Comparison of ENCODE assay signal across 19 mouse cellular contexts in genomic region chr13:43134468-43134867, GRCm38 (mm10). TPM values are rescaled to one million over a fixed set of nuclear protein-coding genes. Genes with fewer than 3 reads are reported as not detected.
DNase-seq lines count a peak whose midpoint lies in the region; ATAC-seq and TF ChIP-seq lines count a peak whose summit lies in the region.
"Had no signal": no experiment of that assay in that cellular context is flagged by ENCODE, and none has a peak within 500 bp of the region (broad histone marks: within the 10 kb centered on the region; RNA-seq: fewer than 3 reads in every experiment).

No protein-coding gene starts in this region.

- 15% methylated on average over 4 of the region's 4 CpGs for WGBS in lung, embryonic 15.5 days
- 37% methylated on average over 4 of the region's 4 CpGs for WGBS in lung, adult 2 months

- no peak overlapping the region for H3K4me2 ChIP-seq in lung, embryonic 15.5 days
- H3K4me2 ChIP-seq: embryonic facial prominence, embryonic 13.5 days; forebrain, embryonic 13.5 days; limb, embryonic 12.5 days; midbrain, embryonic 15.5 days; neural tube, embryonic 13.5 days had no signal

- no peak overlapping the region for H3K4me3 ChIP-seq in lung, embryonic 15.5 days
- no peak overlapping the region for H3K4me3 ChIP-seq in lung, adult 2 months (replicated peaks; ENCODE audit: extremely low read depth, low read depth, low read length)
- H3K4me3 ChIP-seq: embryonic facial prominence, embryonic 13.5 days; forebrain, embryonic 13.5 days; limb, embryonic 12.5 days; midbrain, embryonic 15.5 days; neural tube, embryonic 13.5 days had no signal

- intact Hi-C loops in heart, postnatal 14 days (cut with DNase I) = no loop called here

- H3K9ac ChIP-seq in lung, embryonic 15.5 days = no peak overlapping the region
- H3K9ac ChIP-seq: embryonic facial prominence, embryonic 13.5 days; forebrain, embryonic 13.5 days; limb, embryonic 12.5 days; liver, postnatal 0 days; midbrain, embryonic 15.5 days; neural tube, embryonic 13.5 days had no signal

- no peak for ATAC-seq in lung, embryonic 15.5 days (ENCODE audit: borderline replicate concordance, extremely low read depth, low FRiP score, low TSS enrichment)
- ATAC-seq: forebrain, embryonic 13.5 days; liver, postnatal 0 days; midbrain, embryonic 15.5 days had no signal

- DNase-seq in lung, adult 2 months = no peak
- DNase-seq in brain, adult 2 months (ENCODE audit: low read depth, low spot score) = peak; percentile 44
- peak; percentile 48 for DNase-seq in heart, adult 8-10 months (ENCODE audit: low spot score)
- DNase-seq in heart, postnatal 14 days = peak; percentile 55 to 74
- no peak for DNase-seq in frontal cortex, postnatal 36 days (ENCODE audit: low spot score in 2 of 2)
- no peak for DNase-seq in right cerebral cortex, postnatal 25 days
- DNase-seq in adrenal gland, postnatal 10 days = no peak
- DNase-seq: cerebellum, adult 9-11 months; gastrocnemius, postnatal 14 days; liver, postnatal 0 days; retina, postnatal 1 day; thymus, adult 2 months had no signal

- TF ChIP-seq CTCF in lung, adult 2 months (IDR thresholded peaks at IDR 0.05; ENCODE audit: insufficient read depth, low read length) = no peak

- no peaks in the 10 kb centered on the region for H3K27me3 ChIP-seq in lung, embryonic 15.5 days
- H3K27me3 ChIP-seq: embryonic facial prominence, embryonic 13.5 days; forebrain, embryonic 13.5 days; limb, embryonic 12.5 days; midbrain, embryonic 15.5 days; neural tube, embryonic 13.5 days had no signal

- H3K4me1 ChIP-seq in lung, embryonic 15.5 days = peaks cover 26% of the 10 kb centered on the region
- peaks cover 3% of the 10 kb centered on the region for H3K4me1 ChIP-seq in lung, adult 2 months (ENCODE audit: control insufficient read depth, insufficient read depth, low read length)
- H3K4me1 ChIP-seq: midbrain, embryonic 15.5 days; neural tube, embryonic 13.5 days had no signal

- no peaks in the 10 kb centered on the region for H3K36me3 ChIP-seq in lung, embryonic 15.5 days
- H3K36me3 ChIP-seq: embryonic facial prominence, embryonic 13.5 days; limb, embryonic 12.5 days had no signal

- peak overlapping the region; percentile 48 for H3K27ac ChIP-seq in lung, embryonic 15.5 days
- H3K27ac ChIP-seq: embryonic facial prominence, embryonic 13.5 days; forebrain, embryonic 13.5 days; kidney, postnatal 0 days; limb, embryonic 12.5 days; midbrain, embryonic 15.5 days; neural tube, embryonic 13.5 days had no signal

- no peaks in the 10 kb centered on the region for H3K9me3 ChIP-seq in lung, embryonic 15.5 days
- H3K9me3 ChIP-seq: embryonic facial prominence, embryonic 13.5 days; forebrain, embryonic 13.5 days; limb, embryonic 12.5 days; midbrain, embryonic 15.5 days; neural tube, embryonic 13.5 days had no signal

- no peak for TF ChIP-seq POLR2A in lung, adult 2 months (IDR thresholded peaks at IDR 0.05; ENCODE audit: borderline replicate concordance, extremely low read depth, low read depth, low read length)

RNA-seq across cellular contexts. Expression of gene Tbc1d7, which starts 36.8 kb away (rescaled TPM):
- polyA plus RNA-seq in lung, embryonic 15.5 days (2015; fragmentation: Nextera tagmentation; extraction: Ambion mirVana) = 48.4 and 50.2 TPM in 2 replicates
- polyA plus RNA-seq in lung, adult 2 months (2012; rRNA removed) = 8.1 and 16.5 TPM in 2 replicates
- 10 to 100 TPM; 30.4 to 34.8 (median 33.0) TPM for total RNA-seq in heart, adult 8-10 months (2022)
- total RNA-seq in heart, postnatal 14 days (2021) = 10 to 100 TPM; 29.7 to 35.3 TPM
- 10 to 100 TPM; 24.4 to 26.7 TPM for total RNA-seq in adrenal gland, postnatal 10 days (2021)

Comparison
In these comparisons a context has a peak if more than half of its experiments do, and no peak if none do; other contexts are left out.
1. DNase-seq: peak in brain, adult 2 months (single experiment), heart, adult 8-10 months (single experiment) and heart, postnatal 14 days (2 of 2); none in lung, adult 2 months (single experiment), frontal cortex, postnatal 36 days (0 of 2), right cerebral cortex, postnatal 25 days (single experiment) and adrenal gland, postnatal 10 days (single experiment).